Mouse (Mus musculus): ENCODE measurements at regions not wholly inside any gene's neighbourhood (a gene's known extent, or its start where the extent isn't known, plus 50 kb on each side); places are given as distances from the start of the nearest gene placed in this dataset.
A peak's percentile ranks its signal among the peaks of the same experiment; 100 is the strongest.

- Histone ChIP-seq H3K79me2 (ENCODE audit: control insufficient read depth, insufficient read depth, low read length, poor library complexity) (no peaks in the 10 kb centered on the region), H3K36me3 (ENCODE audit: control insufficient read depth in 1 of 2, insufficient read depth in 2 of 2, low read length in 2 of 2) (peaks cover 0 to 5% of the 10 kb centered on the region in 2 experiments; a peak in 1 of 4 replicates), H3K9me3 (replicated peaks; ENCODE audit: insufficient read depth, low read length) (no peaks in the 10 kb centered on the region), H3K27me3 (ENCODE audit: control insufficient read depth in 1 of 2, insufficient read depth in 2 of 2, low read length in 2 of 2) (no peaks in the 10 kb centered on the region), H3K4me3 (ENCODE audit: control insufficient read depth in 1 of 2, insufficient read depth in 1 of 2, low read depth in 2 of 2, low read length in 2 of 2) (peak overlapping the region; percentile 32 to 50), H3K4me1 (ENCODE audit: control insufficient read depth in 1 of 2, insufficient read depth in 2 of 2, low read length in 2 of 2) (peaks cover 4 to 5% of the 10 kb centered on the region in 2 experiments; a peak in 3 of 4 replicates), H3K9ac (ENCODE audit: control insufficient read depth, low read depth, low read length, poor library complexity, severe bottlenecking) (peak overlapping the region; percentile 38), H3K27ac (ENCODE audit: control insufficient read depth, low read depth, low read length) (peak overlapping the region; percentile 41)
- 0 out of 2 replicates have a peak, but pooled peaks have one; percentile 37 for TF ChIP-seq MYC (IDR thresholded peaks at IDR 0.05; ENCODE audit: low read depth, low read length)
- peak; percentile 39; the same call in 1 of the 2 replicates for TF ChIP-seq MXI1 (IDR thresholded peaks at IDR 0.05; ENCODE audit: low read depth, low read length)
- 0 out of 2 replicates have a peak, but pooled peaks have one; percentile 27 for TF ChIP-seq NELFE (IDR thresholded peaks at IDR 0.05; ENCODE audit: low read depth, low read length)
- TF ChIP-seq E2F4 (IDR thresholded peaks at IDR 0.05; ENCODE audit: borderline replicate concordance, low read depth, low read length) = no peak
- no peak for TF ChIP-seq MAX (IDR thresholded peaks at IDR 0.05; ENCODE audit: low read length)
- peak; percentile 50 to 58; a peak in 3 of 4 replicates for TF ChIP-seq EP300 (IDR thresholded peaks at IDR 0.05; ENCODE audit: low read depth in 1 of 2, low read length in 2 of 2)
- peak in 1 of 2 experiments; percentile 42; a peak in 2 of 4 replicates for TF ChIP-seq POLR2A (IDR thresholded peaks at IDR 0.05; ENCODE audit: control insufficient read depth in 1 of 2, insufficient read depth in 1 of 2, low read depth in 1 of 2, low read length in 2 of 2, poor library complexity in 1 of 2)
- no peak for TF ChIP-seq ZC3H11A (IDR thresholded peaks at IDR 0.05; ENCODE audit: low read depth, low read length)
- TF ChIP-seq RCOR1 (IDR thresholded peaks at IDR 0.05; ENCODE audit: low read depth, low read length) = peak; percentile 72
- no peak for TF ChIP-seq ELF1 (IDR thresholded peaks at IDR 0.05; ENCODE audit: low read depth, low read length)
- TF ChIP-seq TBP (IDR thresholded peaks at IDR 0.05; ENCODE audit: low read depth, low read length) = peak; percentile 55; the same call in 1 of the 2 replicates
- no peak for TF ChIP-seq MYB (IDR thresholded peaks at IDR 0.05; ENCODE audit: low read depth, low read length)
- TF ChIP-seq SIN3A (IDR thresholded peaks at IDR 0.05; ENCODE audit: low read length) = peak; percentile 63; the same call in 1 of the 2 replicates
- TF ChIP-seq USF1 (IDR thresholded peaks at IDR 0.05; ENCODE audit: low read depth, low read length) = no peak
- TF ChIP-seq USF2 (IDR thresholded peaks at IDR 0.05; ENCODE audit: borderline replicate concordance in 1 of 2, insufficient read depth in 1 of 2, low read depth in 1 of 2, low read length in 2 of 2) = no peak
- peak; percentile 68 for TF ChIP-seq ETS1 (IDR thresholded peaks at IDR 0.05; ENCODE audit: low read depth, low read length)
- peak; percentile 87 for TF ChIP-seq GATA1 (IDR thresholded peaks at IDR 0.05; ENCODE audit: low read depth, low read length)
- no peak for TF ChIP-seq RAD21 (IDR thresholded peaks at IDR 0.05; ENCODE audit: low read depth, low read length)
- peak; percentile 88 for TF ChIP-seq MAZ (IDR thresholded peaks at IDR 0.05; ENCODE audit: low read depth, low read length)
- TF ChIP-seq BHLHE40 (IDR thresholded peaks at IDR 0.05; ENCODE audit: borderline replicate concordance, low read depth, low read length) = no peak
- no peak for TF ChIP-seq MAFK (IDR thresholded peaks at IDR 0.05; ENCODE audit: borderline replicate concordance, low read depth, low read length)
- TF ChIP-seq TCF12 (IDR thresholded peaks at IDR 0.05; ENCODE audit: low read depth, low read length) = 0 out of 2 replicates have a peak, but pooled peaks have one; percentile 41
- peak; percentile 72 for DNase-seq (ENCODE audit: low read depth, low spot score)
Observed at GRCm38 (mm10) chr2:144177268-144177667, 93.2 kb upstream of the Mgme1 start.
